In the genomic region with DNA sequence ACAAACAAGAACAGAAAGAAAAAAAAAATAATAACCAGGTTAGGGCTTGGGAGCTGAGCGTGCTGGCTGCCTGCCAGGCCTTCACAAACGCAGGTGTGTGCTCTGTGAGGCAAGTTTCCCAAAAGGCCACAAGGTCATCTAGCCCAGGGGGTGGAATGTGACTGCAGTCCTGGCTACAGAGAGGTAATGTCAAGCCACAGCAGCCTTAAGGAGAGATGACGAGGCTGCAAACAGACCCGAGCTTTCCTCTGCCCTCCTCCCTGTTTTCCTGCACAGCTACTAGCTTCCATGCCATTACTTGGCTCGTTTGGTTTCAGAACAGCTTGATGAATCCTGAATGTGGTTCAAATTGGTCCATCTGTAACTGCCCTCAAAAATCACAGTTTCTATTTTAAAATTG, we compare ENCODE assay signal across 9 mouse cellular contexts. TPM values are rescaled to one million over a fixed set of nuclear protein-coding genes. Genes with fewer than 3 reads are reported as not detected.
DNase-seq lines count a peak whose midpoint lies in the region; ATAC-seq lines count a peak whose summit lies in the region.
"Had no signal": no experiment of that assay in that cellular context is flagged by ENCODE, and none has a peak within 500 bp of the region (broad histone marks: within the 10 kb centered on the region; RNA-seq: fewer than 3 reads in every experiment).

No protein-coding gene starts in this region.

- H3K36me3 ChIP-seq in limb, embryonic 11.5 days (ENCODE audit: control insufficient read depth, insufficient read depth, low read length) = no peaks in the 10 kb centered on the region
- H3K36me3 ChIP-seq in limb, embryonic 10.5 days = peaks cover 19% of the 10 kb centered on the region
- H3K36me3 ChIP-seq in neural tube, embryonic 13.5 days = peaks cover 4% of the 10 kb centered on the region; the same call in 1 of the 2 replicates

- ATAC-seq in limb, embryonic 11.5 days (ENCODE audit: insufficient number of reproducible peaks, low FRiP score, low TSS enrichment, low read depth) = no peak
- no peak for ATAC-seq in neural tube, embryonic 13.5 days (ENCODE audit: low read depth)

- no peak overlapping the region for H3K27ac ChIP-seq in limb, embryonic 11.5 days (replicated peaks; ENCODE audit: low read depth, low read length)
- H3K27ac ChIP-seq in limb, embryonic 10.5 days = no peak overlapping the region
- H3K27ac ChIP-seq in neural tube, embryonic 13.5 days (replicated peaks) = no peak overlapping the region
- H3K27ac ChIP-seq: embryonic facial prominence, embryonic 13.5 days had no signal

- DNase-seq in adrenal gland, postnatal 10 days = peak; percentile 19
- DNase-seq in adrenal gland, adult 2 months = no peak
- DNase-seq in limb, embryonic 11.5 days (ENCODE audit: low spot score) = peak; percentile 41
- no peak for DNase-seq in limb, embryonic 10.5 days (ENCODE audit: low spot score)
- DNase-seq in kidney, adult 9 months = peak; percentile 80
- no peak for DNase-seq in gastrocnemius, adult 18-20 months (ENCODE audit: low spot score)
- no peak for DNase-seq in left cerebral cortex, postnatal 4 days

- intact Hi-C loops in left cerebral cortex, postnatal 4 days (cut with DNase I) = no loop called here

- 32% methylated on average over 5 of the region's 5 CpGs for WGBS in limb, embryonic 11.5 days
- WGBS in limb, embryonic 10.5 days = 55% methylated on average over 5 of the region's 5 CpGs
- 56% methylated on average over 5 of the region's 5 CpGs for WGBS in neural tube, embryonic 13.5 days

- H3K4me1 ChIP-seq in limb, embryonic 11.5 days (ENCODE audit: control insufficient read depth, insufficient read depth, low read length) = peaks cover 11% of the 10 kb centered on the region
- H3K4me1 ChIP-seq in limb, embryonic 10.5 days = peaks cover 45% of the 10 kb centered on the region
- H3K4me1 ChIP-seq in neural tube, embryonic 13.5 days (replicated peaks) = peaks cover 47% of the 10 kb centered on the region

- H3K9me3 ChIP-seq in limb, embryonic 11.5 days (ENCODE audit: control insufficient read depth, low read length) = no peaks in the 10 kb centered on the region
- no peaks in the 10 kb centered on the region for H3K9me3 ChIP-seq in limb, embryonic 10.5 days (replicated peaks)
- no peaks in the 10 kb centered on the region for H3K9me3 ChIP-seq in neural tube, embryonic 13.5 days
- H3K9me3 ChIP-seq: embryonic facial prominence, embryonic 13.5 days had no signal

- no peak overlapping the region for H3K4me2 ChIP-seq in limb, embryonic 11.5 days (ENCODE audit: low read depth, severe bottlenecking)
- peak overlapping the region; percentile 75 for H3K4me2 ChIP-seq in neural tube, embryonic 13.5 days
- H3K4me2 ChIP-seq: embryonic facial prominence, embryonic 13.5 days had no signal

- H3K27me3 ChIP-seq in limb, embryonic 11.5 days (ENCODE audit: control insufficient read depth, insufficient read depth, low read length) = no peaks in the 10 kb centered on the region
- no peaks in the 10 kb centered on the region for H3K27me3 ChIP-seq in limb, embryonic 10.5 days (ENCODE audit: low read depth, poor library complexity, severe bottlenecking)
- H3K27me3 ChIP-seq in neural tube, embryonic 13.5 days = no peaks in the 10 kb centered on the region
- H3K27me3 ChIP-seq: embryonic facial prominence, embryonic 13.5 days had no signal

- no peak overlapping the region for H3K4me3 ChIP-seq in limb, embryonic 11.5 days (ENCODE audit: low read depth, low read length)
- H3K4me3 ChIP-seq in limb, embryonic 10.5 days = no peak overlapping the region
- H3K4me3 ChIP-seq in neural tube, embryonic 13.5 days = no peak overlapping the region
- H3K4me3 ChIP-seq: embryonic facial prominence, embryonic 13.5 days had no signal

- H3K9ac ChIP-seq in limb, embryonic 11.5 days (ENCODE audit: low read length) = no peak overlapping the region
- 0 out of 2 replicates have a peak overlapping the region, but pooled peaks have one; percentile 47 for H3K9ac ChIP-seq in neural tube, embryonic 13.5 days
- H3K9ac ChIP-seq: embryonic facial prominence, embryonic 13.5 days had no signal

RNA-seq across cellular contexts. Expression of gene App, which starts 4.7 kb away (rescaled TPM):
- 100 to 1,000 TPM; 290 to 292 TPM for total RNA-seq in adrenal gland, postnatal 10 days (2021)
- 100 to 1,000 TPM; 361 to 386 TPM for total RNA-seq in adrenal gland, adult 2 months (2021)
- polyA plus RNA-seq in adrenal gland, adult 2 months (2012; rRNA removed) = 229 and 254 TPM in 2 replicates
- polyA plus RNA-seq in limb, embryonic 11.5 days (2014; fragmentation: Nextera tagmentation; extraction: Ambion mirVana) = 93.6 and 98.4 TPM in 2 replicates
- polyA plus RNA-seq in limb, embryonic 10.5 days (2016; fragmentation: Nextera tagmentation; extraction: Ambion mirVana) = 80.2 and 94.7 TPM in 2 replicates
- 388 and 419 TPM in 2 replicates for polyA plus RNA-seq in neural tube, embryonic 13.5 days (2015; fragmentation: Nextera tagmentation; extraction: Ambion mirVana)
- total RNA-seq in gastrocnemius, adult 18-20 months (2021) = 10 to 100 TPM; 68.7 to 96.8 TPM
- 100 to 1,000 TPM; 652 to 726 TPM for total RNA-seq in left cerebral cortex, postnatal 4 days (2021)

Comparison
In these comparisons a context has a peak if more than half of its experiments do, and no peak if none do; other contexts are left out.
1. DNase-seq: peak in adrenal gland, postnatal 10 days (single experiment), limb, embryonic 11.5 days (single experiment) and kidney, adult 9 months (single experiment); none in adrenal gland, adult 2 months (single experiment), limb, embryonic 10.5 days (single experiment), gastrocnemius, adult 18-20 months (single experiment) and left cerebral cortex, postnatal 4 days (single experiment).